Mouse (Mus musculus): ENCODE measurements around the gene Plekhh1. TPM values are rescaled to one million over a fixed set of nuclear protein-coding genes. Genes with fewer than 3 reads are reported as not detected.

Gene Plekhh1
- polyA plus RNA-seq, 1 experiment from 2014 or later: 2.0 TPM

- ATAC-seq (ENCODE audit: low FRiP score): no peak
- no peak overlapping the region for H3K27ac ChIP-seq (replicated peaks)
- 86% methylated on average over 8 of the region's 8 CpGs for WGBS
Observed at GRCm38 (mm10) chr12:79039708-79040107, 10.7 kb downstream of the Plekhh1 start.

DNA sequence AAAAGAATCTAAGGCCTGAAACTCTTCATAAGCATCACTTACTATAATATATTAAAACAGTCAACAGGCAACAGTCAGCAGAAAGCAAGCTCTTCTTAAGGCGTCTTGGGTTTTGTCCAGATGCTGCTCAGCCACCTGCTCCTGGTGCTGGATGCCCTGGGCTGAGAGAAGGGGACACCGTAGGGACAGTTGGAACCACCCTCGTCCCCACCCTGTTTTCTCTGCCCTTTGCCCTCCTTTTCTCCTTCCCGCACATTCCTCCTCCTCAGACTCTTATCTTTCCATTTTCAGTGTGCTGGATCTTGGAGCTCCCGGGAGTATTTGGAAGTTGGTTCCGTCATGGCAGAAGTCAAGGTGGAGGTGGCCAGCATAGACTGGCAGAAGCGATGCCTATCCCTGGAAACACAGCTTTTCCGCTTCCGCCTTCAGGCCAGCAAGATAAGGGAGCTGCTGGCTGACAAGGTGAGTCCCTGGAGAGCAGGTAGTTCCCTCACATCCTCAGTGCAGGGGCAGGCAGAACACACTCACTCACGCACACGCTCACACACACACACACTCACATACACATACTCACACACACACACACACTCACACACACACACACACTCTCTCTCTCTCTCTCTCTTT is 11.4 kb downstream of the Plekhh1 start:
- Histone ChIP-seq H3K27me3 (replicated peaks) (no peaks in the 10 kb centered on the region), H3K4me1 (no peaks in the 10 kb centered on the region), H3K27ac (replicated peaks) (no peak overlapping the region), H3K36me3 (0 out of 2 replicates have a peak, but pooled peaks cover 4% of the 10 kb centered on the region), H3K4me3 (replicated peaks) (no peak overlapping the region), H3K9me3 (replicated peaks) (no peaks in the 10 kb centered on the region), H3K9ac (replicated peaks) (no peak overlapping the region), H3K4me2 (no peak overlapping the region)
- ATAC-seq (ENCODE audit: low FRiP score): no peak
- WGBS: 95% methylated on average over 11 of the region's 11 CpGs

More at GRCm38 (mm10) chr12:79039708-79040107, 10.7 kb downstream of the Plekhh1 start:
- Histone ChIP-seq H3K4me1 (no peaks in the 10 kb centered on the region), H3K9ac (replicated peaks) (no peak overlapping the region), H3K4me3 (replicated peaks) (no peak overlapping the region), H3K4me2 (no peak overlapping the region), H3K27me3 (replicated peaks) (no peaks in the 10 kb centered on the region), H3K36me3 (0 out of 2 replicates have a peak, but pooled peaks cover 2% of the 10 kb centered on the region), H3K9me3 (replicated peaks) (no peaks in the 10 kb centered on the region)

- Histone ChIP-seq H3K27ac (replicated peaks) (no peak overlapping the region), H3K9ac (replicated peaks) (no peak overlapping the region), H3K4me2 (no peak overlapping the region), H3K4me1 (no peaks in the 10 kb centered on the region), H3K4me3 (replicated peaks) (no peak overlapping the region), H3K27me3 (replicated peaks) (no peaks in the 10 kb centered on the region), H3K9me3 (replicated peaks) (no peaks in the 10 kb centered on the region), H3K36me3 (0 out of 2 replicates have a peak, but pooled peaks cover 4% of the 10 kb centered on the region)
- no peak for ATAC-seq (ENCODE audit: low FRiP score)
Observed at GRCm38 (mm10) chr12:79041436-79041835, 12.5 kb downstream of the Plekhh1 start.

GRCm38 (mm10) chr12:79044668-79045067 is 15.7 kb downstream of the Plekhh1 start:
- 88% methylated on average over 8 of the region's 8 CpGs for WGBS
- Histone ChIP-seq H3K27ac (replicated peaks) (no peak overlapping the region), H3K9ac (replicated peaks) (no peak overlapping the region), H3K4me2 (no peak overlapping the region), H3K27me3 (replicated peaks) (no peaks in the 10 kb centered on the region), H3K4me3 (replicated peaks) (no peak overlapping the region), H3K36me3 (0 out of 2 replicates have a peak, but pooled peaks cover 4% of the 10 kb centered on the region), H3K9me3 (replicated peaks) (no peaks in the 10 kb centered on the region), H3K4me1 (no peaks in the 10 kb centered on the region)
- ATAC-seq (ENCODE audit: low FRiP score): no peak

- Histone ChIP-seq H3K9me3 (replicated peaks) (no peaks in the 10 kb centered on the region), H3K27ac (replicated peaks) (no peak overlapping the region), H3K4me1 (no peaks in the 10 kb centered on the region), H3K27me3 (replicated peaks) (no peaks in the 10 kb centered on the region), H3K4me3 (replicated peaks) (no peak overlapping the region), H3K4me2 (no peak overlapping the region), H3K36me3 (0 out of 2 replicates have a peak, but pooled peaks cover 4% of the 10 kb centered on the region), H3K9ac (replicated peaks) (no peak overlapping the region)
- 66% methylated on average over 6 of the region's 6 CpGs for WGBS
- ATAC-seq (ENCODE audit: low FRiP score): no peak
Observed at GRCm38 (mm10) chr12:79046171-79046570, 17.2 kb downstream of the Plekhh1 start.

- H3K27me3 ChIP-seq (replicated peaks): no peaks in the 10 kb centered on the region
- no peaks in the 10 kb centered on the region for H3K4me1 ChIP-seq
- 0 out of 2 replicates have a peak, but pooled peaks cover 4% of the 10 kb centered on the region for H3K36me3 ChIP-seq
- no peak overlapping the region for H3K9ac ChIP-seq (replicated peaks)
- H3K27ac ChIP-seq (replicated peaks): no peak overlapping the region
- 93% methylated on average over 7 of the region's 7 CpGs for WGBS
- no peak for ATAC-seq (ENCODE audit: low FRiP score)
- H3K9me3 ChIP-seq (replicated peaks): no peaks in the 10 kb centered on the region
- no peak overlapping the region for H3K4me2 ChIP-seq
- no peak overlapping the region for H3K4me3 ChIP-seq (replicated peaks)
Observed at GRCm38 (mm10) chr12:79047203-79047602, 18.2 kb downstream of the Plekhh1 start.

GRCm38 (mm10) chr12:79048898-79049297 is 19.9 kb downstream of the Plekhh1 start:
- 88% methylated on average over 1 of the region's 1 CpGs for WGBS
- H3K4me2 ChIP-seq: no peak overlapping the region

GRCm38 (mm10) chr12:79049807-79050206 is 20.8 kb downstream of the Plekhh1 start:
- H3K27ac ChIP-seq (replicated peaks): no peak overlapping the region
- no peak overlapping the region for H3K9ac ChIP-seq (replicated peaks)
- no peak overlapping the region for H3K4me2 ChIP-seq
- H3K36me3 ChIP-seq: peaks cover 14% of the 10 kb centered on the region
- no peaks in the 10 kb centered on the region for H3K4me1 ChIP-seq
- H3K27me3 ChIP-seq (replicated peaks): no peaks in the 10 kb centered on the region
- ATAC-seq (ENCODE audit: low FRiP score): no peak
- H3K9me3 ChIP-seq (replicated peaks): no peaks in the 10 kb centered on the region
- 83% methylated on average over 2 of the region's 2 CpGs for WGBS
- no peak overlapping the region for H3K4me3 ChIP-seq (replicated peaks)

More at GRCm38 (mm10) chr12:79048898-79049297, 19.9 kb downstream of the Plekhh1 start:
- Histone ChIP-seq H3K27me3 (replicated peaks) (no peaks in the 10 kb centered on the region), H3K9ac (replicated peaks) (no peak overlapping the region), H3K4me3 (replicated peaks) (no peak overlapping the region), H3K36me3 (peaks cover 8% of the 10 kb centered on the region), H3K4me1 (no peaks in the 10 kb centered on the region), H3K9me3 (replicated peaks) (no peaks in the 10 kb centered on the region), H3K27ac (replicated peaks) (no peak overlapping the region)
- ATAC-seq (ENCODE audit: low FRiP score): no peak

DNA sequence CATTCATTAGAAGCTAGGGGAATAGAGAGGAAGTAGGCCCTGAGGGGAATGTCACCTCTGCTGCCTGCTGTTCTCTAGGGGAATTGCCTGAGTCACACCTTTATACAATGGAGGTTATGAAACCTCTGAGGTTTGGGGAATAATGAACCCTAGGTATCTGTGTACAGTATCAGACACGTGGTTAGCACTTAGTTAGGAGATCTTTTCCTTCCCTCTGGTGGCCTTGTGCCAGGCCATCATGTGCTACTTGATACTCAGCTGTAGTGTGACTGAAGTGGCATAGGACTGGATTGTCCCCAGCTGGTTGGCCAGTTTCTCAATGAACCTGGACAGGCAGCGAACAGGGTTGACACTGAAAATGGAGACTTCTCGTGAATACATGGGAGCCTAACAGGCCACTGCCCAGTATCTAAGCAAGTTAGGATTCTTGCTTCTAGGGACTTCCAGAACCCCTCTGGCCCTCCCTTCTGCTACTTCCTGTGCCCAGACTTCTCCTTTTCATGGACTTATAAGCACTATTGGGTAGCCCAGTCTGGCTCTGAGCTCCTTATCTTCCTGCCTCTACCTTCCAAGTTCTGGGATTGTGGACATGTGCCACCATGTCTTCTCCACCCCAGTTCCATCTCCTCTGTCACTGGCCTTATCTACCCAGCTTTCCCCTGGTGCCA is 21.7 kb downstream of the Plekhh1 start:
- H3K9me3 ChIP-seq (replicated peaks): no peaks in the 10 kb centered on the region
- no peak overlapping the region for H3K4me2 ChIP-seq
- no peak overlapping the region for H3K9ac ChIP-seq (replicated peaks)
- H3K4me3 ChIP-seq (replicated peaks): no peak overlapping the region
- H3K36me3 ChIP-seq: peaks cover 17% of the 10 kb centered on the region
- 85% methylated on average over 3 of the region's 3 CpGs for WGBS
- H3K27ac ChIP-seq (replicated peaks): no peak overlapping the region
- ATAC-seq (ENCODE audit: low FRiP score): no peak
- H3K27me3 ChIP-seq (replicated peaks): no peaks in the 10 kb centered on the region
- no peaks in the 10 kb centered on the region for H3K4me1 ChIP-seq

- Histone ChIP-seq H3K4me2 (no peak overlapping the region), H3K27me3 (replicated peaks) (no peaks in the 10 kb centered on the region), H3K36me3 (peaks cover 17% of the 10 kb centered on the region), H3K9ac (replicated peaks) (no peak overlapping the region), H3K9me3 (replicated peaks) (no peaks in the 10 kb centered on the region), H3K4me1 (no peaks in the 10 kb centered on the region), H3K4me3 (replicated peaks) (no peak overlapping the region), H3K27ac (replicated peaks) (no peak overlapping the region)
- WGBS: 85% methylated on average over 2 of the region's 2 CpGs
- no peak for ATAC-seq (ENCODE audit: low FRiP score)
Observed at GRCm38 (mm10) chr12:79052073-79052472, 23.1 kb downstream of the Plekhh1 start.

- no peak for ATAC-seq (ENCODE audit: low FRiP score)
- Histone ChIP-seq H3K9me3 (replicated peaks) (no peaks in the 10 kb centered on the region), H3K9ac (replicated peaks) (no peak overlapping the region), H3K4me1 (no peaks in the 10 kb centered on the region), H3K27ac (replicated peaks) (no peak overlapping the region), H3K4me3 (replicated peaks) (no peak overlapping the region), H3K4me2 (no peak overlapping the region), H3K36me3 (peaks cover 17% of the 10 kb centered on the region), H3K27me3 (replicated peaks) (no peaks in the 10 kb centered on the region)
- WGBS: 91% methylated on average over 7 of the region's 7 CpGs
Observed at GRCm38 (mm10) chr12:79055276-79055675, 26.3 kb downstream of the Plekhh1 start.

DNA sequence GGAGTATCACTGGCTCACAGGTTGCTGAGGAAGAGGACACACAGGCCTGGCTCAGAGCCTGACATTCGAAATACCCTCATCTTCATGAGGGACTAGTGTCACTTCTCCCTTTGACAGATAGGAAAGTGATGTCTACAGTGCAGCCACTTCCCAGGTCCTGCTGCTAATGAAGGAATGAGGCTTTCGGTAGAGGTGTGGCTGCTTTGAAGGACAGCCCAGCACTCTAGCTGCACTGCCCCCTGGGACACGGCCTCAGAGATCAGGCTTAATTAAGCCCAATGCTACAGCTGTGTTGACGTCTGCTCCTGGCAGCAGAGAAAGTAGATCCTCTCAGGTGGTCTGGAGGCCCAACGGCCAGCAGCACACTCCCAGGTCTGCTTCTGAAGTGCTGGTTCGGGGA is 30.6 kb downstream of the Plekhh1 start:
- H3K4me3 ChIP-seq (replicated peaks): no peak overlapping the region
- ATAC-seq (ENCODE audit: low FRiP score): no peak
- no peaks in the 10 kb centered on the region for H3K4me1 ChIP-seq
- no peak overlapping the region for H3K4me2 ChIP-seq
- no peaks in the 10 kb centered on the region for H3K27me3 ChIP-seq (replicated peaks)
- H3K27ac ChIP-seq (replicated peaks): no peak overlapping the region
- H3K9me3 ChIP-seq (replicated peaks): no peaks in the 10 kb centered on the region
- H3K9ac ChIP-seq (replicated peaks): no peak overlapping the region
- WGBS: 84% methylated on average over 6 of the region's 6 CpGs
- H3K36me3 ChIP-seq: peaks cover 15% of the 10 kb centered on the region; the same call in 1 of the 2 replicates
